Mouse (Mus musculus): Measurements from ENCODE around the gene Polg2.

- TF ChIP-seq CTCF (conservative IDR thresholded peaks at IDR 0.05; ENCODE audit: insufficient read depth, insufficient read length, low read depth, low read length): no peak
- TF ChIP-seq POLR2A (IDR thresholded peaks at IDR 0.05; ENCODE audit: low read depth, low read length): no peak
Observed at GRCm38 (mm10) chr11:106822911-106823310, 43.6 kb upstream of the Polg2 start.

Measured in kidney, adult 2 months (tissue).